Mouse (Mus musculus): ENCODE measurements around the gene Col6a4.
A peak's percentile ranks its signal among the peaks of the same experiment; 100 is the strongest.

Gene Col6a4

DNA sequence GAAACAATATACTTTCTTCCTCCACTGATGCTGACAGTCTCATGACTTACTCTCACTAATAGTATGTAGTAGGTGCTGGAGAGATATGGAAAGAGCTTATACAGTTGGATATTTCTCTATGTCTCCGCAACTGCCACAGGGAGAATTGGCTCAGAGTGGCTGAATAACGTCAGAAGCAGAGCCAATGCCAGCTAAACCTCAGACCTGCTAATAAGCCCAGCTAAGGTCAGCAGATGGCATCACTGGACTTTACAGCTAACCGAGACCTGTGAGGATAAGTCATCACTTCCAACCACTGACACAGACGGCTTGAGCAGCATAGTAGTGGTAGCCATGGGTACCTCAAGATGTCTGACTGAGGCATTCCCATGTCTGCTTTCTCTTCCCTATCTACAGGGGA is 22.6 kb downstream of the Col6a4 start:
- DNase-seq (ENCODE audit: low read depth, low spot score), result no peak

DNA sequence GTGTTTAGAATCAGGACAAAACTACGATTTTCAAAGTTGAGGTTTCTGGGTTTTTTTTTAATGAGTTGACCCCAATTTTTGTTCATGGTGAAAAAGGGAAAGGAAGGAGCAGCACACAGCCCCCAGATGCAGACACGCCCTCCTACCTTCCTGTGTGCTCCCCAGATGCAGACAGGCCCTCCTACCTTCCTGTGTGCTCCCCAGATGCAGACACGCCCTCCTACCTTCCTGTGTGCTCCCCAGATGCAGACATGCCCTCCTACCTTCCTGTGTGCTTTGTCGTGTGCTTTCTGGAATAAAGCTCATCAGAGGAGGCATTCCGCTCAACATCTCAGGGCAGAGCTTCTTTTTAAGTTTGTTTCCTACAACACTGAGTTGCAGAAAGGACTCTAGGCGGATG is 24.9 kb downstream of the Col6a4 start:
- DNase-seq (ENCODE audit: low read depth, low spot score), result no peak

DNA sequence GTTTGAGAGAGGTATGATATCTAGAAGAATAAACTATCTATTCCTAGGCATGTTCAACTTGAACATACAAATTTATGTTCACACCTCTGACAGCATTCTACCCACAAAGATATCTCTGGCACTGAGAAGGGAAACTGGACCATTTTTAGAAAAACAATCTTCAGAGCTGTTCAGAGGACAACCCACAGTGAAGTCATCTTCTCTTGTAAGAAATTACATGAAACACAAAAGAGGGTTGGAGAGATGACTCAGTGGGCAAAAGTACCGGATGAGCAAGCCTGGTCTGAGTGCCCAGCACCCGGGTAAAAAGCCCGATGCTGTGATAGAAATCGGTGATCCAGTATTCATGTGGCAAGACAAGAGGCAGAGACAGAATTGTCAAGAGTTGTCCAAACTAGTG is 43.1 kb downstream of the Col6a4 start:
- no peak for DNase-seq (ENCODE audit: low read depth, low spot score)

DNA sequence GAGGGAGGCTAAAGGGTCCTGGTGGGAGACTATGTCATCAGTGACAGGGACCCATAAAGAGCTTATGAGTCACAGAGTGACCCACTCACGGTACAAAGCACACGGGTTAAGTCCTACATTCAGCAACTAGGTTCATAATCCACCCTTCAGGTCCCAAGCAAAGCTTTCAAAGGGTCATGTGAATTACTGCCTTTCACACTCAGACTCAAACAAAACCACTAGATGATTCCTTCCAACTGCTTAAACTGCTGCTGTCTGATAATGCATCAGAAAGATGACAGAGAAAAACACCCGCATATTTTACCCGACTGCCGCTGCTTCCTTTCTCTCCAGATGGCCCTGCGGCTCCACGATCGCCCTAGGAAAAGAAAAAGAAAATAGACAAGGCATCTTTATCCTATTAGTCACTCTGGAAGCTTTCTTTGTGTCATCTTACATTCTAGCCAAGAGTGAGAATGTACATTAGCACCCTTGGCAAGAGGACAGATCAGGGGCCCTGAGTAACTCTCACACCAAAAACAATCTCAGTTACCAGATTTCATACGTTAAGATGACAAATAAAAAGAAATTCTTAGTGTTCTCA is 52.6 kb downstream of the Col6a4 start:
- DNase-seq (ENCODE audit: low read depth, low spot score), result no peak

DNA sequence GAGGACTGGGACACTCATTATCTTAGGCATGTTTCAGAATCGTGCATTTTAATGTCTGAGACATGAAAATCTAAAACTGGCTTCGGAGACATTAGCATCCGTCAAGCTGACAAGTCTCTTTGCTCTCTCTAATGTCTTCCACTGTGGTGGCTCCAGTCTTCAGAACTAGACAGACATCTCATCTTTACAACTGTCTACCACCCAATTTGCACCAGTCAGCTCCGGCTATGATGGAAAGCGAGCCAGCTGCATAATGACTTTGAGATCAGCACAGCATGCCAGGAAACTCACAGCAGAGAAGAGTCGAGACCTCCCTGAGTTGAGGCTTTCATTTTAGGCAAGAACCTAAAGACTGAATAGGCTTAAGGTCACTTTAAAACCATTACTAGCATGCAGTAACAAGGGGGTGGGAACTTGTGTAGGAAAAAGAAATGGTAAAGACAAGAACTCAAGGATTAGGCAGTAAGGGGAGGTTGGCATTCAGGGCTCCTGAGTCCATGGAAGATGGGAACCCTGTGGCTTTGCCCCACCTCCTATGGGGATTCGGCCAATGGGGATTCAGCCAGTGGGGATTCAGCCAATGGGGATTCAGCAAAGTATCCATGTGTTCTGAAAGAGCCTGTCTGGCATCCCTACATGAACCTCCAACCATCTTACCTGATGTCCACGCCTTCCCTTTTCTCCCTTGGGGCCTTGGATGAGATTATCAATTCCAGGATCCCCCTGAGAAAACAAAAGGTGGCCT is 56.5 kb downstream of the Col6a4 start:
- no peak for DNase-seq (ENCODE audit: low read depth, low spot score)

DNA sequence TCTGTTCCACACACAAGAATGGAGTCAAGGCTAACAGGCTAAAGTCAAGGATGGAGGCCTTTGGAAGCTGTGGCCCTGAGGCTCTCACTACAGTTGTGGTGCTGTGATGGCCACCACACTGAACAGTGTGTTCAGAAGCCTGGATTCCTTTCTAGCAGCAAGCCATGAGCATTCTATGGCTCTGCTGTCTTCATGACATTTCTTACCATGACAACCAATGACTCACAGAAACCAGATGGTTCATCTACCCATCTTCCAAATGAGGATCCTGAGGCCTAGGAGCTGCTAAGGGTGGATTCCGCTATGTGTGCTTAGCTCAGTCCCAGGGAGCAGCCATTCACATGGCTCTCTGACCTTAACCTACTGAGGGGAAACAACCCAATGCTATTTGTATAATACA is 57.3 kb downstream of the Col6a4 start:
- DNase-seq (ENCODE audit: low read depth, low spot score), result no peak

DNA sequence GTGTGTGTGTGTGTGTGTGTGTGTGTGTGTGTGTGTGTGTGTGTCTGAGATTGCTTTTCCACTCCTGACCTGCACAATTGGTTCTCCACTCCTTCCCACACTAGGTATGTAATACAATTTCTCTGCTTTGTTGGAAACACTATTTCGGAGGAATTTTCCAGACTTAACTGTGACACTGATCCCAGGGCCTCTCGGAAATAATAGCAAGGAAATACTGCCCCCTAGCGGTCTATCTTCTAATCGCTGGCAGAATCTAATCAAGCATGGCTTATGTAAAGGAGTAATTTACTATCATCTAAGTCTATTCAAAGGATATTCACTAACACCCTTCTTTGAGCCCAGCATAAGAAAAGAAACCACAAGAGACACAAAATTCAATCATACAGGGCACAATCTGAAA is 57.7 kb downstream of the Col6a4 start:
- peak; percentile 8 for DNase-seq (ENCODE audit: low read depth, low spot score)

DNA sequence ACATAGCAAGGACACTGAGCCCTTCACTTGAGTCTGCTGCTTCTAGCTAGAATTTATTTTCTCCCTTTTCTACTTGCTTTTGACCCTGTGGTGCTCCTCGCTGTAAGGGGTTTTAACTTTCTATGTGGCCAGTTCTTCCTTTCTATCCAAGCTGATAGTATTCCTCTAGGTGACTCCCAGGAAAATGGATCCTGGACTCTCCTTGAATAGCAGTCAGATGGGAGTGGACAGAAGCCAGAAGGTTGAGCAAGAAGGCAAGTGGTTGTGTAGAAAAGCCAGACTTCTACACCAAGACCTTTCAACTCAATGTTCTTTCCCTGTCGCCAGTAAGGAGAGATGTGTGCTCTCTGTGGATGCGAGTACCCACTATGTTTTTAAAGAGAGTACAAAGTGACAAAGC is 80.9 kb downstream of the Col6a4 start:
- DNase-seq (ENCODE audit: low read depth, low spot score), result no peak

DNA sequence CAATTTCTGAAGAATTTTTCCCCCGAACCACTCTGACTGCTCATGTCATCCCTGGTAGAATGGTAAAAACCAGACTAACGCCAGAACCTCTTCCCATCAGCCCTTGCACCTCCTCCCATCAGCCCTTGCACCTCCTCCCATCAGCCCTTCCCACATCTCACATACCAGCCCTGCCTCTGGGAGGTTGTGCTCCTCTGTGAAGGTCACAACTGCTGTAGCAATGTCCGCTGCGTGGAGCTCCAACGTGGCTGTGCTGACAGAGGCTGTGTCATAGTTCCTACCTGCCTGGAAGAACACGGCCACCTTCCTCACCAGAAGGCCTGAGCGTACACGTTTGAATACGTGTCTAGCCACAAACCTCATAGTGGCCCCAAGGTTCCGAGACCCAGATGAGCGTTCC is 83.4 kb downstream of the Col6a4 start:
- DNase-seq (ENCODE audit: low read depth, low spot score), result no peak

DNA sequence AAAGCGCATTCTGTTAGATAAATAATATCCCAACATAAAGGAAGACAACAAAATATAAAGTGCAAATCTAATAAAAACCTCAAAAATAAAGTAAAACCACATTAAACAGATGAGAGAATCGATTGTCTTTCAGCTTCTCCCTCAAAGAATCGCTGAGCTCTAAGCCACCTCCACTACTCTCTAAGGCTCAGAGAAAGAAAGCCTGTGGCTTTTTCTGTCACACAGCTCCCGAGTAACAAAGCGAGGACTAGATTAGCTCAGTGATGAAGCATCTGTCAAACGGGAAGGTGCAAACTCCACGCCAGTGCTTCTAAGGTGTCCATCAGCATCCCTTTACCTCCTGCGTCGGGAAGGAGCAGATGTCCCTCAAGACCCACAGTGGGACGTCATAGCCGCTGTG is 98.6 kb downstream of the Col6a4 start:
- DNase-seq (ENCODE audit: low read depth, low spot score), result no peak

DNA sequence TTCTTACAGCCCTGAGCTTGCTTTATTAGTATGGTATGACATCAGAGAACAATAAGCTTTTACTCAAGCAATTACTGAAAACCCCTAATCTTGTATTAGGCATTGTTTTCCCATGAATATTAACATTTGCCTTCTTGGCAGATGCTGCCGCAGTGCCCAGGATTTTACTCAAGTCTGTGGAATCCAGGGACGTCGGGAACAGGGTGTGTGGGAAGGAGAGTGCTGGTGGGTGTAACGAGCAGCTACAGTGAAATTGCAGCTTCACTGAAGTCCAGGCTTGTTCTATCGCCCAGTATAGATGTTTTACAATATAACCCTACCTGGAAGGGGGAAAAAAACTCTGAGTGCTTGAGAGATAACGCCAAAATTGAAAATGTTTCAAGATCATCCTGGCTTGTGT is 104.2 kb downstream of the Col6a4 start:
- DNase-seq (ENCODE audit: low read depth, low spot score), result no peak

DNA sequence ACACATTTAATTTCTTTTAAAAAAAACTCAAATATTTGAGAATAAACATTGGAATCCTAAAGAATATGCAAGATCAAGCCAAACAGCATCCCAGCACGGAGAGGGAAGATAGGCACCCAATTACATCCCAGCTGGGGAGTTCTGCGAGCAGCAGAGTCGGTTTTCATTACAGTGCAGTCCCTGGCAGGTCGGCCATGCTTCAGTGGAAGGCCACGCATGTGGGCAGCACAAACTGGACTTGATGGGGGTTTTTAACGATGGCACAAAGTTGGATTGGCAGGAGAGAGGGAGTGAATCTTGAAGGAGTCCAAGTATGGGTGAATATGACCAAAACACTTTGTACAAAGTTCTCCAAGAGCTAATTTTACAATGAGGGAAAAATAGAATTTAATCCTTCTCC is 106.5 kb downstream of the Col6a4 start:
- DNase-seq (ENCODE audit: low read depth, low spot score), result no peak

DNA sequence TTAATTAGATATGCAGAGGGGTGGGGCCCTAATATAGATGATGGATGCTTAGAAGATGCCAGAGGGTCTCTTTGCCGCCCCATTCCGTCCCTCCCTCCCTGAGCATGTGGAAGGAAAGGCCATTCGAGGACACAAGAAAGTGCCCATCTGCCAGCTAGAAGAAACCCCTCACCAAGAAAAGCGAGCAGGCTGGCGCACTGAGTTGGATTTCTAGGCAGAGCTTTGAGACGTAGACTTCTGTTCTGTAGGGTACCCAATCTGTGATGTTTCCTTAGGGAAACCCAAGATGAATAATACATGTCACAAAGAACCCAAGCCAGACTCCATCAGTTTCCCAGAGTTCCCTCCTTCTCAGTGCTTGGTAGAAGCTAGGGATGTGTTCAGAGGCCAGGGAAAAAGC is 107.1 kb downstream of the Col6a4 start:
- DNase-seq (ENCODE audit: low read depth, low spot score), result no peak

DNA sequence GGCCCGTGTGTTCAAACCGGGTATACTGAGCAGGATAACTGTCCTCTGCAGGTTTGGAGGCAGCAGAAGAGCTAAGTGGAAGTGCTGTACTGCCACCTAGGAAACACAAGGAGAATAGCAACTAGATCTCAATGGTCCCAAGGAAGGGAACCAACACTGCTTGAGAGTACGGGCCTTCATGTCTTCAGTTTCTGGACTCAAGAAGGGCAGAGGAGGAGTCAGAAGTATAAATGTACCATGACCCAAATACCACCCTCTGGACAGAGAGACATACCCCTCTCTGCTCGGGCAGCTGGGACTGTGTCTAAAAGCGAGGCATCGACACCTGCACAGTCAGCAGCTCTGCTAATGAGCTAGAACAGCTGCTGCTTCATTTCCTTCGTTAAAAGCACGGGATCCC is 108.5 kb downstream of the Col6a4 start:
- no peak for DNase-seq (ENCODE audit: low read depth, low spot score)

DNA sequence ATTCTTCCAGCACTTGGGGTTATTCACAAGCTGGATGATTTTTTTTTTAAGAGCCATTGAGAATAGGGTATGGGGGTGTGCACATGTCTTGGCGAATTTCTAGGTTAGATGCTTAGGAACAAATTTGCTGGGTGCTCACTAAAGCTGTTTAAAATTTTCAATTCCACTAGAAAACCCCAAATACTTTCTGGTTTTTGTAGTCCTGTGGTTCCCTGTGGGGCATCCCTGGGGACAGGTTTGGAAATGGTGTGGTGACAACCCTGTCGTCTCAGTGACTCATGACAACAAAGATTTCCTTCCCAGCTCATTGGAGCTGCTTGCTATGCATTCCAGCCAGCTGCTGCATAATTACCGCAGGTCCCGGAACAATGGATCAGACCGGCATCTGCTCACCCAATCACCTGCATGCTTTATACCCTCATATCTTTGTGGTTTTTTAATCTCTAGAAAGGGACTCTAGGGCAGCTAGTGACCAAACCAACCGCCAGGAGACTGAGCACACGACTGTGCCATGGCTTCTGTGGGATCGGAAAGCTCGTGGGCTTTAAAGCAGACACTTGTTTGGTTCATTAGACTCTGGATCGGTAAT is 111.6 kb downstream of the Col6a4 start:
- no peak for DNase-seq (ENCODE audit: low read depth, low spot score)

DNA sequence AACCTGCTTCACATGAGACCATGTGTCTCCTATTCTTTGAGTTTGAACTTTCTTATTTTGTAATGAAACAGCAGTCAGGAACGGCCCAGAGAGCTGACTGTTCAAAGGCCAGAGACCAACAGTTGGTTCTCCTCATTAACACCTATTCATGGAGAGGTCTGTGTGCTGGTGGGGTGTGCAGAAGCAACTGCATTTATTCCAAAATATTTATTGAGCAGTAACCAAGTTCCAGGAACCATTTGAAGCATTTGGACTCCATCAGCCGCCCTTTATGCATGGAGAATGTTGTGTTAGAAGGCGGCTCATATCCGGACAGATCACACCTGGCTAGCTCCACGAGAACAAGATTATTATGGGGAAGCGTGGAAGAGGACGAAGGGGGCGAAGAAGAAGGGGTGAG is 118.1 kb downstream of the Col6a4 start:
- DNase-seq (ENCODE audit: low read depth, low spot score), result no peak

DNA sequence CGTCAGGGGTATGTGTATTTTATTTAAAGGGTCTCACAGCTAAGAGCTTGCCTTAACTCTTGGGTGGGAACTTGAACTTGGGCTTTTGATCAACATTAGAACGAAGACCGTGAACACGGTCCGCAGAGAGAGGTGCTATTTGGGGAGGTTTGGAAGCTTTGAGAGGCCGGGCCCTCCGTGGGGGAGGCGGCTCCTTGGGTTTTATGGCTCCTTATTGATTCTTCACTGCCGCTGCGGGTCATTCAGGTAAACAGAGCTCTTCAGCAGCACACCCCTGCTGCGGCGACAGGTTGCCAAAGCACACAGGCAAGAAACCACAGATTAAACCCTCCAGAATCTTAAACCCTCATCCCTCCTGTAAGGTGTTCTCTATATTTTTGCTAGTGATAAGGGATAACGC is 119.7 kb downstream of the Col6a4 start:
- DNase-seq (ENCODE audit: low read depth, low spot score), result no peak

DNA sequence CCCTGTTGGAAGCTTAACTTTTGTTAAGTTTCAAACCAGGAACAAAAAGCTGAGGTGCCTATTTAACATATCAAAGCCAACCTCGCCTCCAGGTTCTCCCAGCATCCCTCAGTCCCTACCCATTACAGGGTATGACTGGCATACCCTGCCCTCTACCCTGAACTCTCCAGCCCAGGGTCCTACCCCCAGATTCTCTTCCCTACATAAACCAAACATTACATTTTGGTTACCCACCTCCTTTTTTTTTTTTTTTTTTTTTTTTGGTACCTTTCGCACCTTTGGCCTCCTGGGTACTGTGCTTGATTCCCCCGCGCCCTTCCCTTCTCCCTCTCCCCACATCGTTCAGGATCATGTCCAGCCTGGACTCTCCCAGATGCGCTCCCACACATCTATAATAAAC is 120.3 kb downstream of the Col6a4 start:
- DNase-seq (ENCODE audit: low read depth, low spot score), result no peak

DNA sequence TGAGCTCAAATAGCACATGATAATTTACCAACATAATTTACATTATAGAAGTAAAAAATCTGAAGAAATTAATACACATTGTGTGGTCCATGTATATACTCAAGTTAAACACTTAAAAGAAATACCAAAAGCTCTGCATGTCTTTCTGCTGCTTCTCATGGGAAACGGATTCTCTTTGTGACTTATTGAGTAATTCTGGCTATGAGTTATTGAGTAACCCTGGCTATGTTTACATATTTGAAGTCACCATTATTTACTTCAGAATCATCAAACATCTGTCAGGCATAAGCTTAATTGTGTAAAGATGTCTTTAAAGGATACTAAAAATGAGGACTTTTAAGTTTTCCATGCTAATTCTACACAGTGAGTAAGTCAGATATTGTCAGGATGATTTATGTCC is 122.8 kb downstream of the Col6a4 start:
- no peak for DNase-seq (ENCODE audit: low read depth, low spot score)

DNA sequence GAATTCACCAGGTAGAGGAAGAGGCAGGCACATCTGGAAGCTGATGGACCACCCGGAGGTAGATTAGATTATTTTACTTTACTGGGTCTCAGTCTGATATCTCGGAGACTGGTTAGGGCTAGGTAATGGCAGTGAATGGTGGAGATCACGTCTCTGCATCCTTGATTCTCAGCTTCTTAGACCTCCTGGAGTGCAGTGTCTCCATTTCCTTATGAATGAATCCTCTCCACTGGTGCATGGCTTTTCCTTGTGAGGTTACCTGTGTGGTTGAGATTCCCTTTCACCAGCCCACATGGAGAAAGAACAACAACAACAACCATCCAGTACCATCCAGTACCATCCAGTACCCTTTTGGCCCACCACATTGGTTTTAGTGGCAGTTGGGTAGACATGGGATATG is 124.6 kb downstream of the Col6a4 start:
- DNase-seq (ENCODE audit: low read depth, low spot score), result no peak

DNA sequence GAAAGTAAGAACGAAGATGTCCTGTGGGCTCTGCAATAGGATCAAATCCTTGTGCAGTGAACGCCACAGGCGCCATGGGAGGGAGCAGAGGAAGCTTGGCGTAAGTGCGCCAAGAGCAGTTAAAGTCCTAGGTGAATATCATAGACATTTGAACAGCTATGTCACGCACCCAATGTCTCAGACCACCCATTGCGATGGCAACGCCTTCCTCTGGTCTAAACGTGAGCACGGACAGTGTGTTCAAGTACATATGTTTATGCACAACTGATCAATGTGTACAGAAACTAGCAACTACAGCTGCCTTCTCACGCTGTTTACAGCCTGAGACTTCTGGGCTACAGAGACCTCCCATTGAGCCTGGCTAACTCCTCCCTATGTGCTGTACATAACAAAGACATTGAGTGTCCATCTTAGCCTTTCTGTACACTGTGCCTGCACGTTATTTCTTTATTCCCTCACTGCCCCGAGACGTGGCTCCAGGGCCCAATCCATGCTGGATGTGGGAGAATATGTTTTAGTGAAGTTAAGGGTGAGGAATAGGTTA is 125.2 kb downstream of the Col6a4 start:
- no peak for DNase-seq (ENCODE audit: low read depth, low spot score)

DNA sequence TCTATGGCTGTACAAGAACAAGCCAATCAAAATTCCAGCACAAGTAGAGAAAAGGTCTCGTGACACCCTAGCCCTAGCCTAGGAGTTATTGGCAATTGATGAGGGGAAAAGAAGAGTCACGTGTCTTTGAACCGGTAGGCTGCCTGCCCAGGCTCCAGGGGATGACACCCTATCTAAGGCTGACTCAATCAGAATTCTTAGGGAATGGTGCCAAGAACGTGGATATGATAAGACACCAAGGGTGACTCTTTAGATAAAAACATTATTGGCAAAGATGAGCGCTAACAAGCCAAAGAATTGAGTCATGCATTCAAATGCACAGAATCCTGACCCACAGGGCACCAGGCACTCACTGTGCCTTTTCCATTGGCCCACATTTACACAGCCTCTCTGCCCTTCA is 125.7 kb downstream of the Col6a4 start:
- DNase-seq (ENCODE audit: low read depth, low spot score), result no peak

DNA sequence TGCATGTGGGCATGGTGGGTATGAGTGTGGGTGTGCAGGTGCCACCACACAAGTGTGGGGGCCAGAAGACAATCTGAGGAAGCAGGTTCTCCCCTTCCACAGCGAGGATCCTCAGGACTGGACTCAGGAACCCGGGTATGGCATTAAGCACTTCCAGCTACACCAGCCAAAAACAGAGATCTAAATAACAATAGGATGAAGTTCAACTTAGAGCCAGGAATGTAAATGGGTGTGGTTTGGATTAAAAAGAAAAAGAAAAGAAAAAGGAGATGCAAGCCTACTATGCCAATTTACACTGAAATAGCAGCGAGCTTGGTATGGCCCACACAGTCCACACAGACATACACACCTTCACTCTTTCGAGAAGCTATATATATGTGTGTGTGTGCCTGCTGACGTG is 128.6 kb downstream of the Col6a4 start:
- no peak for DNase-seq (ENCODE audit: low read depth, low spot score)
